Mouse (Mus musculus) natural killer cell, adult 2 months (primary cell): ENCODE results near the gene Kif3c.
"Not testable (repeated sequence)": the region's sequence is repeated elsewhere in the genome, so short reads cannot be mapped to it uniquely, and the experiment has no call there.

ENCODE experiments used
- DNase-seq, 2 experiments: peaks; one replicate each; pipeline ENCODE4 v3.0.0; 2022; ENCODE audit warnings: low spot score in 2 of 2

Gene Kif3c

DNA sequence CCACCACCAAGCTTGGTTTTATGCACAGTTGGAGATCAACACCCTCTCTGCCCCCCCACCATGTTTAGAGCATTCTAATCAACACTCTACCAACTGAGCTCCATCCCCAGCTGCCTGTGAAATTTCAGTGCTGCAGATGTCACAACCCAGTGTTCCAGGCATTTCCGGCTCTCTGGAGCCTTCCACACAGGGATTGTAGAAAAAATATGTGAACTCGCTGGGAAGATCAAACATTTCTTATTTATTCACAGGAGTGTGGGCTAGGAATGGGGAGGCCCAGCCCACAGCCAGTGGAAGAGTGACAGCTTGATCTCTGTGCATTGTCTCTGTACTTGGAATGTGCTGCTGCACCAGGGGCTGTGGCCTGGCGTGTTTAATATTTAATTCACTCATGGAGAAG is 3.8 kb downstream of the Kif3c start:
- no peak for DNase-seq

DNA sequence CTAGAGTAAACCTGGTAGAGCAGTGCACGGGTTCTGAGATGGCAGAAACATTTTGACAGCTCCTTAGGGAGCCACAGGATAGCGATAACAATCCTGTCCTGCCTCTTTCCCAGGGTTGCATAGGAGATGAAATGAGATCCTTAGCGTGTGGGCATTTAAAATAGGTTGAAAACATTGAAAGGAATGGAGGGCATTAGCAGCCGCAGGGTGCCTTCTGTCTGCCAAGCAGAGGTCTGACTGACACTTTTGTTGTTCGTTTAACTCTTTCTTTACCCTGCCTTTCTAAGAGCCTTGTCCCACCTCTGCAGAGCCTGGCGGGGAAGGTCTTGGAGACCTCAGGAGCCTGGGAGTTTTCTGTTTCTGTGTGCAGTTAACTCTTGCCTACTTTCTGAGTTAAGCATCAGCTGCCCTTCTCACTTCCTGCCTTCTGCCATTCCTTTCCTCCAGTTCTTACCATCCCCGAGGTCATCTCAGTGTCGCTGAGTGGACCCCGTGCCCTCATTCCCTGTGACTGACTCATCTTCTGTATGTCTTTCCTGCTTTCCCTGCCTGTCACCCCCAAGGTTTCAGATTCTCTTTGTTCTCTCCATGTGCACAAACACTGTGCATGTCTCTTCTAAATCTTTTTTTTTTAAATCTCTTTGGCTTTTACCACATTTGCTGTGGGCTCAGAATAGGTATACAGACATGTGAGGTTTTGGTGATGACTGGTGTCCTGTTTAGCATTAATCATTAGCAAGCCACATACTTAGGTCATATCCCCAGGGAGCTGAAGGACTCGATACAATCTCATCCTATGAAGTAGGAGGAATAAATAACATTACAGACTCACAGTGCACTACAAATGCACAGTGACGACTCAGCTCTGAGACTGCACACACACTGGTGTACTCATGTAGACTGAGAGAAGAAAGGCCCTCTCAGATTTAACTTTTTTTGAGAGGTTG is 6.3 kb downstream of the Kif3c start:
- DNase-seq: no peak

- no peak for DNase-seq
Measured at GRCm38 (mm10) chr12:3371991-3372390, 7.1 kb downstream of the Kif3c start.

DNA sequence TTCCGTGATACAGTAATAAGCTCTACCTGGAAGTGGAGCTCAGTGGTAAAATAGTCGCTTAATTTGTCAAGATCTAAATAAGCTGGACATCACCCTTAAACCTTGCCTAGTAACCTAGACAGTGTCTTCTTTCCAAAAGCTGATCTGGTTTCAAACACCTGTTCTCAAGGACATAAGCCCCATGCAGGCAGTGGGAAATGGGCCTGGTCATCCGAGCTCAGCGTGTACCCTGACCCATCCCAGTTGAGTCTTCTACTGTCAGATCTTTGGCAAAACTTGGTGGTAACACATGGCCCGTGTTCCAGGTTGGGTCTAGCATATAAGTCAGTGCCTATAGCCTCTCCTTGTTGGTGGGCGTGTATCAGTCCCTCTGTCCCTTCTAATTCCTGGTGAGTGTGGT is 8.6 kb downstream of the Kif3c start:
- DNase-seq: no peak

GRCm38 (mm10) chr12:3374552-3374951 is 9.6 kb downstream of the Kif3c start:
- no peak for DNase-seq

DNA sequence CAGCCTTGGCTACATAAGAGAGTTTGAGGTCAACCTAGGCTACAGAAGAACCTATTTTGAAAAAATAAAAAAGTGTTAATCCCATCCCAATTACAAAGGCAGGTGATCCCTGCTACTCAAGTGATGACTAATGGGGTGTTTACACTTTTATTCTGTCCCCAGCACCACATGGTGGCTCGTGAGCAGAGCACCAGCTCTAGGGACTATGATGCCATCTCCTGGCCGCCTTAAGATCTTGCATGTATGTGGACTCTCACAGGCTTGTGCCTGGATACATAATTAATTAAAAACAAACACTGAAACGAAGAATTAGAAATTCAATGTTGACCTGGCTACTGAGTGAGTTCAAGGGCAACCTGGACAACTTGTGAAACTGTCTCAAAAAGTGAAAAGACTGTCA is 12.3 kb downstream of the Kif3c start:
- no peak for DNase-seq

DNA sequence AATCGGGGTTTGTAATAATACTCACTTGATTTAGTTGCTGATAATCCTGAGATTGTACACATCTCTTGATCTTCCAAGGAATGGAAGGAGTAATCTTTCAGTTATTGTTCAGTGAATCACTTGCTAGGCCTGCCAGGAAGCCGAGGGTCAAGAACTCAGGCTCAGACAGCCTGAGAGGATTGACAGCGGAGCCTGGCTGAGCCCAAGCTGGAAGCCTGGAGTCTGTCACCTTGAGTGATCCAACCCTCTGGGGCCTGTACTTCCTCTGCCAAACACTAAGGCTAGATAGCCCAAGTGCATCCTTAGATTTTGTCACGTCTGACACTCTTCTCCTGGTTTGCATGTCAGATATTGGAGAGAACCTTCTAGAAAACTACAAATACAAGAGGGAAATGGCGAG is 12.8 kb downstream of the Kif3c start:
- no peak for DNase-seq

DNA sequence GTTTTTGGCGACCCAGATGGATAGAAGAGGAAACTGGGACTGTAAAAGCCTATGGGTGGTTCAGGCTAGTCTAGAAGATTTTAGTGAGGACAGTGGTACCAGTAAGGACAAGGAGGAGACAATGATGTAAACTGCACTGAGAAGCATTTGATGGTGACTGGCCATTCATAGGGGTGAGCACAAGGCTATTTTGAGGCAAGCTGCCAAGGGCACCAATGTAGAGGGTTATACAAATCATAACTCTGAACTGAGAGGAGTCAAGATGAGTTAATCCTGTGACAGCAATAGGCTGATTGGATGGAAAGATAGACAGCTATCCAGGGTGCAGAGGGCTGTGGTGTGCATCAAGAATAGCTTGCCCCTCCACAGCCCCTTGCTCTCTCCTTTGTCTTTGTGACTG is 19.9 kb downstream of the Kif3c start:
- no peak for DNase-seq

DNA sequence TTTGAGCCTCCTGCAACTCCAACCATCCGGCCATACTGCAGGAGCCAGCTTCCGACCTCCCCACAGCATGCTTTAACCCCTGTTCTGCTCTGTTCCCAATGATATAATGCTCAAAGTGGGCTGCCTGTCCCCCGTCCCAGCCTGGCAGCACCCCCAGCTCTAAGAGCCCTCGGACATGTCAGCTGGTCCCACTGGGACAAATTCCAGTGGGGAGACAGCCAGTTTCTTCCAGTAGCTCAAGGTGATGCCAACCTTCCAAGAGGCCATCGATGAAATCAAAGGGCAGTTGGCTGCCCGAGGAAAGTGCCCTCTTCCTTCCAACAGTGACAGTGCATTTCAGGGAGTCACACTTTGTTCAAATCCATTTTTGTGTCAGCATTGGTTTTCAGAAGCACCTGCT is 20.3 kb downstream of the Kif3c start:
- DNase-seq: no peak

DNA sequence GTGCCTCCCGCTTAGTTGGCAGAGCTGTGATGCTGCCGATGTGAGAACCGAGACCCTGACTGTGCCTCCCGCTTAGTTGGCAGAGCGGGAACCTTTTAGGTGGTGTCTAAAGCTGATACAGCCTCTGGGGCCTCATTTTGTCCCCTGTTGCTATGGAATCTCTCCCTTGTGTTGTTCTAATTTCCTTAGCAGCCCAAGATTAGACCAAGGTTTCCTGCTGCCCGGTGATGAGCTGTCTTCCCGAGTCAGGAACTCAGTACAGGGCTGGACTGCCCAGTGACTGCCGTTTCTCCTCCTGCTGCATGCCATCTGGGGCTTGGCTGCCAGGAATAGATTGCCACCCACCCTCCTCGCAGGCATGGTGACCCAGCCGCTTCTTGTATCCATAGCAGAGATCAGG is 21.0 kb downstream of the Kif3c start:
- no peak for DNase-seq

GRCm38 (mm10) chr12:3387891-3388290 is 23.0 kb downstream of the Kif3c start:
- no peak for DNase-seq

GRCm38 (mm10) chr12:3389394-3389793 is 24.5 kb downstream of the Kif3c start:
- no peak for DNase-seq

DNA sequence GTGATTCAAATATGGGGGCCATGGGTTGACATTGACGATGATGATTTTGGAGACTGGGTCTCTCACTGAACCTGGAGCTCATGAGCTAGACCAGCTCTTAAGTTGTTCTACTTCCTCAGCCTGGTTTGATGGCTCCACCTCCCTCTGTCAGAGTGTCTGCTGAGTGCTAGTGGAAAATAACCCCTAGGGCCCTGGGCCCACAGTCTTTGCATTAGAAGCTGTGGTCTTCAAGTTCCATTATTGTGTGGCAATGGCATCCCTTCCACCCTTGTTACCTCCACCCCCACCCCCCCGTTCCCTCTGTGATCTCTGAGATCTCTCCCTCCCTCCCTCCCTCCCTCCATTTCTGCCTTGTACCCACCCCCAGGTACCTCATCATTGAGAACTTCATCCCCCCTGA is 25.1 kb downstream of the Kif3c start:
- DNase-seq: no peak

DNA sequence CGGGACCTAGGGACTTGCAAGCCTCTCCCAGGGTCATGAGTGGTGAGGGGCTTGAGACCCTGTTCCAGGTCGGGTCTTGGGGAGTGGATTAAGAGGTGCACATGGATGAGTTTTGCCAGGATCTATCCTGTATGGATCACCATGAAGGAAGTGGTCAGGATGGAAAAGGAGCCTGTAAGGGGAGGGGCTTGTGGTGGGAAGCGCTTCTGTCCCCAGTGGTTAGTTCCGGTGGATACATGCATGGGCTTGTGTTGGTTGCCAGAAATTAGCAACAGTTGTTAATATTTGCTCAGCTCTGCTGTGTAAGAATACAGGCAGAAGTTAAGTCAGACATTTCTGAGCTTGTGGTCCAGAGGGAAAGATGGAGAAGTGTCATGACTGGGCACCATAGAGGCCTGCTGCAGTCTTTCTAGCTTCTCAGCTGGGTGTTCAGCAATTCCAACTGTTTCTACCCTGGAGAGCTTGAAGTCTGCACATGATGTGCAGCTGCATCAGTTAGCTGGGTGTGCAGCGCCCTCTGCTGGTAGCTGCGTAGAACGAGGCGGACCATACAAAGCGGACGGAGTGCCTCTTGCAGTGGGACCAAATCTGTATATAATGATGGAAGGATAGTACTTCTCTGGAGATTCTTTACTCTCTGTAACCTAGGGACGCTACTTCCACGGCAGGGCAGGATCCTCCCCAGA is 25.8 kb downstream of the Kif3c start:
- peak; percentile 40 to 69 for DNase-seq

GRCm38 (mm10) chr12:3391276-3391675 is 26.3 kb downstream of the Kif3c start:
- DNase-seq: no peak

DNA sequence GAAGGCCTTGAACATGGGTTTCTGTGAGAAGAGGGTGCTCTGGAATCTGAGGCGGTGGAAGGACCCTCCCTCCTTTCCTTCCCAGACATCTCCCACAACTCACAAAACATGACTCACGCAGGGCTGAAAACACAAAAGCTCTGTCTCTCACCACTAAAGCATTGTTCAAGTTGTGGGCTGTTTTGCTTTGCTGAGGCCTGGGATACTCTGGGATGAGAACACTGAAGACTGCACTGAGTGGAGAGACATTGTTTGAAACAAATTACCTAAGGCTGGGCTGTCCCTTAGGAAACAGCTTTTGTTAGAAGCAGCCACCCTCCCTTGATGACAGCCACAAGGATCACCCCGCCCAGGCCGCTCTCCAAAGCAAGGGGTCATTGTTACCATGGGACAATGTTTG is 28.2 kb downstream of the Kif3c start:
- no peak for DNase-seq

GRCm38 (mm10) chr12:3396931-3397330 is 32.0 kb downstream of the Kif3c start:
- no peak for DNase-seq

DNA sequence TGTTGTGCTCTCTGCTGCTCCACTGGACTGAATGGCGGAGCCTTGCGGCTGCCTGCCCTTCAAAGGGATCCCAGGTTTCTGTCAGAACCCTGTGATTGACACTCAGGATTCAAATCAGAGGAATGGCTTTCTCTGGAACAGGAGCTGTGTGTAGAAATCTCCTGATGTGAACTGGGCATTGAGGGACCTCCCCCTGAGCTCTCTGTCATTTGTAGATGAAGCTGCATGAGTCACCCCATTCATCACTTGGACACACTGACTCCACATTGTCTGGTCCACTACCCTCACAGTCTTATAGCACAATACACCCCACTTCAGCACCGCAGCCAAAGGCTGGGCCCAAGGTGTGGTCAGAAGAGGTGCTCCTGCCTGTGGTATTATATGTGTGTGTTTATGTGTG is 40.7 kb downstream of the Kif3c start:
- not testable (repeated sequence) for DNase-seq

DNA sequence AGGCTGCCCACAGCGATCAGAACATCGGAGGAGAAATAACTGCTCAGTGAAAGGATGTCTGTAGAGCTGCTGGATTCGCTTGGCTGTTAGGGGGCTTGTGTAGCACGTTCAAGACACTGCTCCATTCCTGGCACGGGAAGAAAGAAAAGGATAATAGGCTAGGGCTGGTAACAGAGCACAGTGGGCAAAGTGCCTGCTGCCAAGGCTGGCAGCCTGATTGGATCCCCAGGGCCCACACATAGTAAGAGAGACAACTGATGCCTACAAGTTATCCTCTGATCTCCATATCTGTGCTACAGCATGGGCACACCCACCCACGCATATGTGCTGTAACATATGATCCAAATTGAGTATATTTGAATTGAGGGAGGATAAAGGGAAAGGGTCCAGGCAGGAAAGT is 41.7 kb downstream of the Kif3c start:
- DNase-seq: no peak

DNA sequence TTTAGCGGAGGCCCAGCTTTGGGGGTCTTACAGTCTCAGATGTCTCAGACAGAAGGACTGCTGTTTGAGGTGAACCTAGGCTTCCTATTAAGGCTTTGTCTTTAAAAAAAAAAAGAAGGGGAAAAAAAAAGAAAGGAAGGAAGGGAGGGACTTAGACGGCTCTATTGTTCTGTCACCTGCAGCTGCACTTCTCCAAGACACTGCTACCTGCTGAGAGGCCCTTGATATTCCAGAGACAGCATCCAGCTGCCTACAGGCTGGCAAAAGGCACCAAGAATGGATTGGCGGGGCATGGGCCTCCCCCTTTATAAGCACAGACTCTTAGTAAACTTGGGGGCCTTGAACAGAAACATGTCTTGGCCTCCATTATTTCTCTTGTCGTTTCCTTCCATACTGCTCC is 50.0 kb downstream of the Kif3c start:
- DNase-seq: no peak

DNA sequence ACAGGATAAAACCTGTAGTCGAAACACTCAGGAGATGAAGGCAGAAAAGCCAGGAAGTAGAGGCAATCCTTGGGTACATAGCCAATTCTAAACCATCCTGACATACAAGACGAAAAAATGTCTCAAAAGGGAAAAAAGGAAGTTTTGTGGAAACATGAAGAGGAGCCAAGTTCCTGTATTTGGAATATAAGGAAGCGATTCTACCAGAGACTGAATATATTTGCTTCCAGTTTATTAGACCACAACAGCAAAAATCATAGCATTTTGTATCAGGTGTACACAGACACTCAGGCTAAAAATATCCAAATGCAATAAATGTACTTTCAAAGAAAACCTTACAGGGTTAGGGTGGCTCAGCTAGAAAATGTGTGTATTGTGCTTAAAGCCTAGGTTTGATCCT is 53.8 kb downstream of the Kif3c start:
- no peak for DNase-seq

DNA sequence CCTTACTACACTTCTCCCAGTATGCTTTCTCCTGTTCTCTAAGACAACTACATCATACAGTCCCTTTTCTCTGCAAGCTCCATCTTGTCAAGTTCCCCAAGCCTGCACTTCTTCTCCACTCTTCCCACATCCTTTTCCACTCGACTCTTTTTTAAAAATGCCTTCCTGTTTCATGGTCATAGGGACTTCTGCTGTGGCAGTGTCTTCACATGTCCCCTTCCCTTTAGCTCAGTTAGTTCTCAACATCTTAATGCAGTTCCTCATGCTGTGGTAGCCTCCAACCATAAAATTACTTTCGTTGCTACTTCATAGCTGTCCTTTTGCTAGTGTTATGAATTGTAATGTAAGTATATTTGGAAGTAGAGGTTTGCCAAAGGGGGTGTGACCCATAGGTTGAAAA is 55.6 kb downstream of the Kif3c start:
- no peak for DNase-seq

GRCm38 (mm10) chr12:3422786-3423185 is 57.9 kb downstream of the Kif3c start:
- no peak for DNase-seq
